Mouse (Mus musculus) fibroblast of lung, adult 2 months (primary cell): Measurements from ENCODE around the gene Rsbn1l.

Experiments
- DNase-seq: peaks from one replicate; pipeline ENCODE4 v3.0.0-alpha.2; 2011; ENCODE audit warnings: low read depth

Rsbn1l gene

GRCm38 (mm10) chr5:20897446-20898167 is 58.6 kb downstream of the Rsbn1l start:
- DNase-seq = no peak

GRCm38 (mm10) chr5:20884036-20884620 is 72.1 kb downstream of the Rsbn1l start:
- no peak for DNase-seq

- DNase-seq = peak; percentile 99
These were observed 74.0 kb downstream of the Rsbn1l start, which contains the start of the genes Phtf2 and Tmem60 for GRCm38 (mm10) chr5:20881915-20882800. Gene Phtf2, minus strand, starts transcription at chr5:20882124. Gene Tmem60, plus strand, starts transcription at chr5:20882191.

GRCm38 (mm10) chr5:20880797-20881775 is 75.1 kb downstream of the Rsbn1l start:
- DNase-seq = no peak

- no peak for DNase-seq
These were observed 75.8 kb downstream of the Rsbn1l start for GRCm38 (mm10) chr5:20880386-20880785.

GRCm38 (mm10) chr5:20876934-20877426 is 79.2 kb downstream of the Rsbn1l start:
- DNase-seq = no peak

- DNase-seq = no peak
These were observed 83.1 kb downstream of the Rsbn1l start for GRCm38 (mm10) chr5:20873146-20873545.

- DNase-seq = no peak
These were observed 90.9 kb downstream of the Rsbn1l start for GRCm38 (mm10) chr5:20865193-20865755.

- DNase-seq = no peak
These were observed 91.8 kb downstream of the Rsbn1l start for GRCm38 (mm10) chr5:20864216-20864969.

- DNase-seq = no peak
These were observed 94.3 kb downstream of the Rsbn1l start for GRCm38 (mm10) chr5:20861901-20862300.

- no peak for DNase-seq
These were observed 95.6 kb downstream of the Rsbn1l start for GRCm38 (mm10) chr5:20860565-20860964.

GRCm38 (mm10) chr5:20858404-20858803 is 97.8 kb downstream of the Rsbn1l start:
- no peak for DNase-seq

GRCm38 (mm10) chr5:20855066-20855465 is 101.1 kb downstream of the Rsbn1l start:
- no peak for DNase-seq

- no peak for DNase-seq
These were observed 109.2 kb downstream of the Rsbn1l start for GRCm38 (mm10) chr5:20847010-20847409.

- DNase-seq = no peak
These were observed 112.4 kb downstream of the Rsbn1l start for GRCm38 (mm10) chr5:20843816-20844215.

GRCm38 (mm10) chr5:20843405-20843804 is 112.8 kb downstream of the Rsbn1l start:
- no peak for DNase-seq
